Mouse (Mus musculus) liver, adult (tissue): ENCODE measurements at regions not wholly inside any gene's neighbourhood (a gene's known extent, or its start where the extent isn't known, plus 50 kb on each side); places are given as distances from the start of the nearest gene placed in this dataset.

ENCODE experiments used
- GATA4 ChIP-seq: IDR thresholded peaks from 2 replicates; pipeline ENCODE4 v1.6.1; 2014; ENCODE audit warnings: mild to moderate bottlenecking, low read length; ENCODE audit not compliant: insufficient replicate concordance

- no peak for TF ChIP-seq GATA4
Measured at GRCm38 (mm10) chr1:193714631-193715030, 344.5 kb upstream of the Camk1g start.

DNA sequence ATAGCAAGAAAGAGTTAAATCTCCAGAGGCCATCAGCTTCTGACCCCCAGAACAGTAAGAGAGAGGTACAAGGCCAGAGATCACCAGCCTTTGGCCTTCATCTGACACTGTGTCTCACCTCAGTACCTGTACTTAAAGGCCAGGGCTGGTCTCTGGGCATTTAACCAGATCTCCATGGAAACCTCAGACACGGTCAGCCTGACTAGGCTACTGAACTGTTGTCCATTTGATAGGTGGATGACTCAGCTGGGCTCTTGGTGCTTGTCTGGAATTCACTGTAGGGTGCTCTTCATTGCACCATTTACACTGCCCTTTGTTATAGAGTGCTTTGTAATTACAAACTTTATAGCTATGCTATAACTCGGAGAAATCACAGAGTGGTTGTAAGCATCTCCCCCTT, 335.1 kb upstream of the Camk1g start:
- TF ChIP-seq GATA4, result no peak

DNA sequence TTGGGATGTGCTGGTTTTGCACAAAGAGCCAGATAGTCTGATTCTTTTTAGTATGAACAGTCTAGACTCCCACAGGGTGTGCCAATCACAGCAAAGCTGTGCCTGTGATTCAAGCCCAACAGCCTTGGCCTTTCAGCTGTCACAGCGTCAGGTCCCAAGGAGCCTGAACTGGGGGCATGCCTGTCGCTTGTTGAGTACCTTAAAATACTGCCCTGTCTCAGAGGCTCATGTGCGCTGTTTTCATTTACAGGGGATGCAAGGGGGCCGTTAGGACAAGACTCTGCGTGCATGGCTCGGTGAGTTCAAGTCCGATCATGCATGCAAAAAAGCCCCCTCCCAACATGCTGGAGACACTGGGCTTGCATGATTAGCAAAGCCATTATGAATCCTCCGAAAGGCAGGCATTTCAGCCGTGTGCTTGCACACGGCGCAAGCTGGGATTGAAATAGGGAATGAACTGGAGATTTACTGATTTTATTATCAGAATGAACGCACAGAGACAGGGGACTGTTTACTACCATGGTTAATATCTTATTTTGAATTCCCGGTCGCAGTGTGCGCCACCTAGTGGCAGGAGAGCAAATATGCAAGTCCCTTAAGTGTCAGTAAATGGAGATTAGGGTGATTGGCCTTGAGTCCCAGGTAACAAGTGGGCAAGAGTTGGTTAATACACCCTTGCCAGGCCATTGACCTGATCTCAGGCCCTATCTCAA, 332.8 kb upstream of the Camk1g start:
- no peak for TF ChIP-seq GATA4

DNA sequence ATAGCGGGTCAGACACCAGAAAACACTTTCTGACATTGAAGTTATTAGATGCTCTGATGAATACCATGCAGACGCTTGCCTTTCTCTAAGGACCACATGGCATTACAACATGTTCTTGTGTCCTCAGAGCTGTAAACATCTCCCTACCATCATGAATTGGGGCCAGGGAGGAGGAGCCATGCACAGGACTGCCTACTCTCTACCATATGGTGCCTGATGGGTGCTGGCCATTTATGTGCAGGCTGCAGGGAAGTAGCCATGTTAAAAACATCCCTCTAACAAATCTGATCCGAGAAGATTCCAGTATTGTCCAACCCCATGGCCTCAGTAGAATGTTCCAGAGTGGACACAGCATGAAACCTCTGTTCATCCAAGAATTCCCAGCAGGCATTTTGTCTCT, 330.1 kb upstream of the Camk1g start:
- no peak for TF ChIP-seq GATA4

GRCm38 (mm10) chr1:193698603-193699266, 328.6 kb upstream of the Camk1g start:
- no peak for TF ChIP-seq GATA4

GRCm38 (mm10) chr1:193697857-193698256, 327.8 kb upstream of the Camk1g start:
- TF ChIP-seq GATA4, result no peak

DNA sequence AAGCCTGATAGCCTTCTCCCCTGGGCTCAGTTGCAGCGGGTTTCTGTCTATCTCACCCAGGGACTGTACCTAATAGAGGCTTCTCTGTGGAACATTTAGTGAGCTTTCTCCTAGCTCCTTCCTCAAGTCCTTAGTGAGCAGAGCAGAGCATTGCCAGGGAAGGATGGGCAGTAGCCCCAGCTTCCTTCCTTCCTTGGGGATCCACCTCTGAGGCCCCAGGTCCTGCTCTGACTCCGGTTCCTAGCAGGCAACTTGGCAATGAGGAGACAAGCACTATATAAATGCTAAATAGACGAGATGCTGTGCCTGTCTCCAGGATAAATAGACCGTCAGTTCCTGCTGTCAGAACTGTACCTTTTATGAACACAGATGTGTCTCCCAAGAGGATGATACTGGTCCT, 326.9 kb upstream of the Camk1g start:
- TF ChIP-seq GATA4, result no peak

GRCm38 (mm10) chr1:193692991-193693390, 322.9 kb upstream of the Camk1g start:
- TF ChIP-seq GATA4, result no peak

DNA sequence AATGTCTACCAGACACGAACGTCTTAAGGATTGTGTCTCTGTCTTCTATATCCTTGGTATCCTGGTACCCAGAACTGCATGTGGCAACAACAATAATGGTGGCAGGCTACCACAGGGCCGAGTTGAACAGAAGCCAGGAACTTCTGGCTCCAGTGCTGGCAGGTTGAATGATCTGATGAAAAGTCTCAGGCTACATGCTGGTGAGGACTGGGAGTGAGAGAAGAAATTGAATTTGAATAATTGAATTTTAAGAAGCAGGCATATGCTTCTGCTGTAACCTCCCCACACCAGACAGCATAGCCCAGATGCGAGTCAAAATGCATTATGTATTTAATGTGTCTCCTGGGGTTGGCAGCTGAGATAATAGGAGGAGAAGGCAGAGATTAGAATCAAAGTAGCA, 319.5 kb upstream of the Camk1g start:
- TF ChIP-seq GATA4, result no peak

DNA sequence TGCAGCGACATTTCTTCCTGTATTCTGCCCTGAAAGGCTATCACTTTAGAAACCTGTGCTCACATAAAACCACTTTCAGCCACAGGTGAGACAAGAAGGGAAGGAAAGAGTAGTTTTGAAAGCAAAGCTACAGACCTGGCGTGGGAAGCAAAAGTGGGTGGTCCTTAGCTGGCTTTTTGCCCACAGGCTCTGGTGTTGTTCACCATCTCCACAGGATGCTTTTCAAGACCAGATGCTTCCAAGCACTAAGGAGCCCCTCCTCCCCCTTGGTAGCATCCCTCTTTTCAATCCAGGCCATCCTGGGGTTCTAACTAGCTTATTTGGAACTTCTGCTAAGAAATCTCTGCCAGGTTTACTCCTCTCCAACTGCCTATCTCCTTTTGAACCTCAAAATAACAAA, 312.8 kb upstream of the Camk1g start:
- TF ChIP-seq GATA4, result no peak

- TF ChIP-seq GATA4, result no peak
Measured at GRCm38 (mm10) chr1:193678448-193678847, 308.4 kb upstream of the Camk1g start.

- TF ChIP-seq GATA4, result no peak
Measured at GRCm38 (mm10) chr1:193673236-193673830, 303.2 kb upstream of the Camk1g start.

GRCm38 (mm10) chr1:193672681-193673080, 302.6 kb upstream of the Camk1g start:
- no peak for TF ChIP-seq GATA4

- TF ChIP-seq GATA4, result no peak
Measured at GRCm38 (mm10) chr1:193671816-193672254, 301.7 kb upstream of the Camk1g start.

- no peak for TF ChIP-seq GATA4
Measured at GRCm38 (mm10) chr1:193671046-193671445, 300.9 kb upstream of the Camk1g start.

DNA sequence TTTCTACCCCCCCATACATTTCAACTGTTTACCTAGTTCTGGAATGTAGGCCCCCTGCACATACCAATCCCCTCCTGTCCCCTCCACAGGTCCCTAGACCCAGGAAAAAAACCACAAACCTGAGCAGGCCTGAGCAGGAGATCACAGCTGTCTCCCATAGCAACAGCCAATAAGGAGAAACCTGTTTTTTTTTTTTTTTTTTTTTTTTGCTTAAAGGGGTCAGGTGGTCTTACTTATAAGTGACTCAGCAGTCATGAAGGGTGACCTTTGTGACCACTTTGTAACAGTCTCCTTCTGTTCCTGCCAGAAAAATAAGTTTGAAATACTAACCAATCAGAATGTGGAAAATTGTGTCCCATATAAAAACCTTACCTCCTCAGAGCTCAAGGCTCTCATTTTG, 299.9 kb upstream of the Camk1g start:
- TF ChIP-seq GATA4, result no peak
